Comparison of ENCODE assay signal across 20 mouse cellular contexts in the genomic region with DNA sequence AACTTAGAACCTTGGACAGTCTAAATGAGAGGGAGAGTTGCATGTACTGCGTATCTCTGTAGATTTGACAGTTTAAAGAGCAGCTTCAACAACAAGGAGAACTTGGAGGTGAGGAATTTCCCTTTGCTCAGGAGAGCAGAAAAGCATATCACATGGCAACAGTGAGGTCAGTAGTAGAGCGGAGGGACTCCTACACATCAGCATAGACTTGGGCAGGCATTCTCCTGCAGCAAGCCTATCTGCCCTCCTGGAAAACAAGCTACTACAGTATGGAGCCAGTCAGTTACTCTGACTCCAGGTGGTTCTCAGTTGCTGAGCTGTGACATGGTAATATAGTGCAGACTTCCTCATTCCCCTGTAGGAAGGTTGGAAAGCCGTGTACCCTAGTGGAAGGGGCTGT.
"Had no signal": no experiment of that assay in that cellular context is flagged by ENCODE, and none has a peak within 500 bp of the region (broad histone marks: within the 10 kb centered on the region; RNA-seq: fewer than 3 reads in every experiment).

No protein-coding gene starts in this region.

- H3K4me2 ChIP-seq: liver, embryonic 13.5 days; midbrain, embryonic 12.5 days; midbrain, embryonic 15.5 days; neural tube, embryonic 12.5 days; neural tube, embryonic 15.5 days had no signal

- H3K27me3 ChIP-seq: liver, embryonic 13.5 days; midbrain, embryonic 12.5 days; midbrain, embryonic 15.5 days; neural tube, embryonic 12.5 days; neural tube, embryonic 15.5 days had no signal

- H3K27ac ChIP-seq: layer of hippocampus, adult 2 months; liver, embryonic 13.5 days; midbrain, embryonic 12.5 days; midbrain, embryonic 15.5 days; neural tube, embryonic 12.5 days; neural tube, embryonic 15.5 days; stomach, postnatal 0 days had no signal

- H3K36me3 ChIP-seq: liver, embryonic 13.5 days; midbrain, embryonic 12.5 days; midbrain, embryonic 15.5 days had no signal

- H3K4me1 ChIP-seq: midbrain, embryonic 12.5 days; midbrain, embryonic 15.5 days; neural tube, embryonic 12.5 days had no signal

- ATAC-seq: inflammation-experienced regulatory T-cells, adult 6 months; midbrain, embryonic 15.5 days had no signal

- H3K4me3 ChIP-seq: layer of hippocampus, adult 2 months; liver, embryonic 13.5 days; midbrain, embryonic 12.5 days; midbrain, embryonic 15.5 days; neural tube, embryonic 12.5 days; neural tube, embryonic 15.5 days had no signal

- H3K9ac ChIP-seq: liver, embryonic 13.5 days; midbrain, embryonic 12.5 days; midbrain, embryonic 15.5 days; neural tube, embryonic 12.5 days; neural tube, embryonic 15.5 days had no signal

- H3K9me3 ChIP-seq: liver, embryonic 13.5 days; midbrain, embryonic 12.5 days; midbrain, embryonic 15.5 days; neural tube, embryonic 12.5 days; neural tube, embryonic 15.5 days had no signal

- DNase-seq: kidney, adult 11 months; kidney, postnatal 10 days; layer of hippocampus, adult 9-11 months; liver, embryonic 13.5 days; lung, adult 2 months; lung, postnatal 14 days; lung, postnatal 4 days; retina, postnatal 1 day; right cerebral cortex, postnatal 25 days; spleen, adult 18-20 months; thymus, adult 2 months; thymus, postnatal 14 days; thymus, postnatal 4 days had no signal
